ENCODE assay signal across 14 mouse cellular contexts in genomic region chr17:27725011-27725410, GRCm38 (mm10). TPM values are rescaled to one million over a fixed set of nuclear protein-coding genes. Genes with fewer than 3 reads are reported as not detected.
DNase-seq lines count a peak whose midpoint lies in the region; ATAC-seq and TF ChIP-seq lines count a peak whose summit lies in the region.
"Had no signal": no experiment of that assay in that cellular context is flagged by ENCODE, and none has a peak within 500 bp of the region (broad histone marks: within the 10 kb centered on the region; RNA-seq: fewer than 3 reads in every experiment).

No protein-coding gene starts in this region.

- TF ChIP-seq CTCF in kidney, postnatal 0 days (IDR thresholded peaks at IDR 0.05; ENCODE audit: low read depth), result no peak
- TF ChIP-seq CTCF in E14TG2a.4 (conservative IDR thresholded peaks at IDR 0.05; ENCODE audit: low read length), result no peak

- H3K36me3 ChIP-seq in forebrain, embryonic 10.5 days (replicated peaks), result no peaks in the 10 kb centered on the region
- no peaks in the 10 kb centered on the region for H3K36me3 ChIP-seq in forebrain, embryonic 14.5 days (ENCODE audit: control insufficient read depth, insufficient read depth, low read length)
- H3K36me3 ChIP-seq in kidney, postnatal 0 days (ENCODE audit: insufficient read depth, low read length), result no peaks in the 10 kb centered on the region
- no peaks in the 10 kb centered on the region for H3K36me3 ChIP-seq in E14TG2a.4 (ENCODE audit: insufficient read depth, low read length)
- no peaks in the 10 kb centered on the region for H3K36me3 ChIP-seq in limb, embryonic 10.5 days
- H3K36me3 ChIP-seq: heart, embryonic 15.5 days had no signal

- H3K4me2 ChIP-seq in forebrain, embryonic 14.5 days (ENCODE audit: low read length), result no peak overlapping the region
- peak overlapping the region; percentile 18 for H3K4me2 ChIP-seq in kidney, postnatal 0 days (ENCODE audit: low read length)
- H3K4me2 ChIP-seq: heart, embryonic 15.5 days had no signal

- peak overlapping the region; percentile 23; the same call in 1 of the 2 replicates for H3K4me3 ChIP-seq in forebrain, embryonic 10.5 days
- no peak overlapping the region for H3K4me3 ChIP-seq in forebrain, embryonic 14.5 days (ENCODE audit: low read depth, low read length)
- no peak overlapping the region for H3K4me3 ChIP-seq in kidney, postnatal 0 days (replicated peaks; ENCODE audit: low read depth, low read length)
- peak overlapping the region; percentile 37; the same call in 1 of the 2 replicates for H3K4me3 ChIP-seq in E14TG2a.4 (replicated peaks; ENCODE audit: low read length)
- no peak overlapping the region for H3K4me3 ChIP-seq in limb, embryonic 10.5 days
- H3K4me3 ChIP-seq: heart, embryonic 15.5 days; myocyte had no signal

- H3K27me3 ChIP-seq in forebrain, embryonic 10.5 days (ENCODE audit: poor library complexity, severe bottlenecking), result peaks cover 25% of the 10 kb centered on the region
- H3K27me3 ChIP-seq in forebrain, embryonic 14.5 days (replicated peaks; ENCODE audit: control insufficient read depth, insufficient read depth, low read length), result no peaks in the 10 kb centered on the region
- no peaks in the 10 kb centered on the region for H3K27me3 ChIP-seq in kidney, postnatal 0 days (ENCODE audit: insufficient read depth, low read length)
- peaks cover 30% of the 10 kb centered on the region for H3K27me3 ChIP-seq in E14TG2a.4 (ENCODE audit: insufficient read depth, low read length)
- peaks cover 8% of the 10 kb centered on the region; the same call in 1 of the 2 replicates for H3K27me3 ChIP-seq in limb, embryonic 10.5 days (ENCODE audit: low read depth, poor library complexity, severe bottlenecking)

- no peak for ATAC-seq in forebrain, embryonic 14.5 days
- ATAC-seq in kidney, postnatal 0 days (replicated peaks; ENCODE audit: low FRiP score, low read depth), result peak; percentile 60; the same call in 1 of the 2 replicates
- ATAC-seq: inflammation-experienced regulatory T-cells, adult 6 months had no signal

- DNase-seq in forebrain, embryonic 10.5 days (ENCODE audit: extremely low spot score, low spot score), result no peak
- DNase-seq in forebrain, embryonic 14.5 days (ENCODE audit: low spot score), result no peak
- DNase-seq in kidney, postnatal 0 days (ENCODE audit: low spot score), result peak; percentile 46
- DNase-seq in kidney, adult 11 months, result no peak
- DNase-seq in limb, embryonic 10.5 days (ENCODE audit: low spot score), result no peak
- DNase-seq in layer of hippocampus, adult 9-11 months, result no peak
- no peak for DNase-seq in right cerebral cortex, adult 18-20 months
- DNase-seq: thymus, adult 18-20 months had no signal

- no peaks in the 10 kb centered on the region for H3K9me3 ChIP-seq in forebrain, embryonic 10.5 days
- H3K9me3 ChIP-seq in forebrain, embryonic 14.5 days (replicated peaks; ENCODE audit: control insufficient read depth, low read length), result no peaks in the 10 kb centered on the region
- H3K9me3 ChIP-seq in kidney, postnatal 0 days (replicated peaks; ENCODE audit: low read length), result no peaks in the 10 kb centered on the region
- no peaks in the 10 kb centered on the region for H3K9me3 ChIP-seq in E14TG2a.4 (ENCODE audit: low read length)
- H3K9me3 ChIP-seq in limb, embryonic 10.5 days (replicated peaks), result no peaks in the 10 kb centered on the region
- H3K9me3 ChIP-seq: heart, embryonic 15.5 days had no signal

- WGBS in forebrain, embryonic 10.5 days, result 29% methylated on average over 10 of the region's 10 CpGs
- 27% methylated on average over 10 of the region's 10 CpGs for WGBS in forebrain, embryonic 14.5 days
- 19% methylated on average over 10 of the region's 10 CpGs for WGBS in kidney, postnatal 0 days
- 44% methylated on average over 10 of the region's 10 CpGs for WGBS in limb, embryonic 10.5 days

- no peak overlapping the region for H3K9ac ChIP-seq in forebrain, embryonic 14.5 days (ENCODE audit: low read length)
- 0 out of 2 replicates have a peak overlapping the region, but pooled peaks have one; percentile 10 for H3K9ac ChIP-seq in kidney, postnatal 0 days (ENCODE audit: low read depth, low read length)
- H3K9ac ChIP-seq: heart, embryonic 15.5 days; liver, embryonic 14.5 days had no signal

- peaks cover 58% of the 10 kb centered on the region for H3K4me1 ChIP-seq in forebrain, embryonic 10.5 days
- 0 out of 2 replicates have a peak, but pooled peaks cover 3% of the 10 kb centered on the region for H3K4me1 ChIP-seq in forebrain, embryonic 14.5 days (ENCODE audit: control insufficient read depth, insufficient read depth, low read length)
- peaks cover 16% of the 10 kb centered on the region for H3K4me1 ChIP-seq in kidney, postnatal 0 days (replicated peaks; ENCODE audit: insufficient read depth, low read length)
- peaks cover 52% of the 10 kb centered on the region for H3K4me1 ChIP-seq in E14TG2a.4 (replicated peaks; ENCODE audit: low read depth, low read length)
- peaks cover 38% of the 10 kb centered on the region for H3K4me1 ChIP-seq in limb, embryonic 10.5 days
- H3K4me1 ChIP-seq: heart, embryonic 15.5 days had no signal

- peak overlapping the region; percentile 62 for H3K27ac ChIP-seq in forebrain, embryonic 10.5 days
- H3K27ac ChIP-seq in forebrain, embryonic 14.5 days (ENCODE audit: low read depth, low read length), result no peak overlapping the region
- H3K27ac ChIP-seq in kidney, postnatal 0 days, result peak overlapping the region; percentile 54
- H3K27ac ChIP-seq in limb, embryonic 10.5 days, result peak overlapping the region; percentile 82; the same call in 1 of the 2 replicates
- H3K27ac ChIP-seq: heart, embryonic 15.5 days; liver, embryonic 14.5 days; macrophage had no signal

RNA-seq across cellular contexts. Expression of gene Spdef, which starts 3.7 kb away (rescaled TPM):
- 0.31 TPM in 1 of 2 replicates, not detected in the other for polyA plus RNA-seq in forebrain, embryonic 10.5 days (2016; fragmentation: Nextera tagmentation; extraction: Ambion mirVana)
- 0.44 TPM in 1 of 2 replicates, not detected in the other for polyA plus RNA-seq in forebrain, embryonic 14.5 days (2014; fragmentation: Nextera tagmentation; extraction: Ambion mirVana)
- polyA plus RNA-seq in kidney, postnatal 0 days (2015; fragmentation: Nextera tagmentation; extraction: Ambion mirVana), result 0.26 and 0.30 TPM in 2 replicates
- 0.26 TPM in 1 of 2 replicates, not detected in the other for polyA plus RNA-seq in limb, embryonic 10.5 days (2016; fragmentation: Nextera tagmentation; extraction: Ambion mirVana)
- polyA plus RNA-seq: inflammation-experienced regulatory T-cells, adult 6 months; liver, embryonic 14.5 days; macrophage had no signal

Comparison
In these comparisons a context has a peak if more than half of its experiments do, and no peak if none do; other contexts are left out.
1. H3K4me3 ChIP-seq: peak in forebrain, embryonic 10.5 days (single experiment) and E14TG2a.4 (single experiment); none in forebrain, embryonic 14.5 days (single experiment), kidney, postnatal 0 days (single experiment) and limb, embryonic 10.5 days (single experiment).